In genomic region chr4:133170056-133170524, GRCm38 (mm10) we compare ENCODE assay signal across 1 mouse cellular context.
TF ChIP-seq lines count a peak whose summit lies in the region.

No protein-coding gene starts in this region.

TF ChIP-seq in MEL, 35 proteins besides CTCF, POLR2A, EP300 and RAD21 (continued from another document):
- TF ChIP-seq ZMIZ1 (IDR thresholded peaks at IDR 0.05; ENCODE audit: low read depth, low read length) (no peak), ZC3H11A (IDR thresholded peaks at IDR 0.05; ENCODE audit: low read depth, low read length) (no peak), BHLHE40 (IDR thresholded peaks at IDR 0.05; ENCODE audit: borderline replicate concordance, low read depth, low read length) (no peak), TBP (IDR thresholded peaks at IDR 0.05; ENCODE audit: low read depth, low read length) (0 out of 2 replicates have a peak, but pooled peaks have one; percentile 49), MYC (IDR thresholded peaks at IDR 0.05; ENCODE audit: low read depth, low read length) (peak; percentile 93), MAFK (IDR thresholded peaks at IDR 0.05; ENCODE audit: borderline replicate concordance, low read depth, low read length) (no peak), ZKSCAN1 (IDR thresholded peaks at IDR 0.05; ENCODE audit: low read depth, low read length) (no peak), MAX (IDR thresholded peaks at IDR 0.05; ENCODE audit: low read length) (peak; percentile 71; the same call in 1 of the 2 replicates), USF2 (IDR thresholded peaks at IDR 0.05; ENCODE audit: borderline replicate concordance in 1 of 2, insufficient read depth in 1 of 2, low read depth in 1 of 2, low read length in 2 of 2) (no peak), HCFC1 (IDR thresholded peaks at IDR 0.05; ENCODE audit: low read depth, low read length) (peak; percentile 54; the same call in 1 of the 2 replicates)
